In the genomic region with DNA sequence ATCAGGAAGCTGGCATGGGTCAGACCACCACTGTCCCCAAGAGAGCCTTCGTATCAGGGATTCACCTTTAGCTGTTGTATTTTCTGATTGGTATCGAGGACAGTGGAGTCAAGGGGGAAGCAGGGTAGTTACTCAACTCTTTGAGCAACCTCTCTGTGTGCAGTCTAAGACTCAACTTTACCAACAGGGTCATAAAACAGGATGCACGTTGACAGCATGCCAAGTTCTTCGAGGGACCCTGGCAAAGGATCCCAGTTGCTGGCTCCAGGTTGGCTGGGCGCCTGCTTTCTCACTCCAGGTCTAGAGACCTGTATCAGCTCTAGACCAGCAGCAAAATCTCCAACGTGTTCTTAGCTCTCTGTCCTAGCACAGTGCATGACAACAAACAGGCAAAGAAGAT, we compare ENCODE assay signal across 13 mouse cellular contexts.
A peak's percentile ranks its signal among the peaks of the same experiment; 100 is the strongest.
DNase-seq lines count a peak whose midpoint lies in the region; ATAC-seq and TF ChIP-seq lines count a peak whose summit lies in the region.
"Had no signal": no experiment of that assay in that cellular context is flagged by ENCODE, and none has a peak within 500 bp of the region (broad histone marks: within the 10 kb centered on the region; RNA-seq: fewer than 3 reads in every experiment).

No protein-coding gene starts in this region.

- no peaks in the 10 kb centered on the region for H3K9me3 ChIP-seq in liver, postnatal 0 days (ENCODE audit: low read length)
- no peaks in the 10 kb centered on the region for H3K9me3 ChIP-seq in liver, embryonic 11.5 days (ENCODE audit: control insufficient read depth, low read length)
- no peaks in the 10 kb centered on the region for H3K9me3 ChIP-seq in forebrain, embryonic 11.5 days (ENCODE audit: control insufficient read depth, low read length)
- H3K9me3 ChIP-seq: embryonic facial prominence, embryonic 13.5 days; forebrain, embryonic 15.5 days; lung, embryonic 15.5 days had no signal

- no peaks in the 10 kb centered on the region for H3K27me3 ChIP-seq in liver, postnatal 0 days (ENCODE audit: insufficient read depth, low read length)
- H3K27me3 ChIP-seq in liver, embryonic 11.5 days (replicated peaks; ENCODE audit: control insufficient read depth, insufficient read depth, low read length) = no peaks in the 10 kb centered on the region
- no peaks in the 10 kb centered on the region for H3K27me3 ChIP-seq in forebrain, embryonic 11.5 days (ENCODE audit: control insufficient read depth, insufficient read depth, low read length)
- H3K27me3 ChIP-seq: embryonic facial prominence, embryonic 13.5 days; forebrain, embryonic 15.5 days; lung, embryonic 15.5 days had no signal

- ATAC-seq in liver, postnatal 0 days = peak; percentile 29; the same call in 1 of the 2 replicates
- no peak for ATAC-seq in liver, embryonic 11.5 days (replicated peaks; ENCODE audit: low FRiP score)
- ATAC-seq in hematopoietic stem cell, adult 5-6 weeks (replicated peaks in 1 of 2; ENCODE audit: insufficient read depth in 1 of 2, low FRiP score in 2 of 2, low TSS enrichment in 1 of 2, low read depth in 1 of 2, poor library complexity in 2 of 2, severe bottlenecking in 2 of 2) = peak; percentile 50 to 61; a peak in 1 of 4 replicates
- no peak for ATAC-seq in forebrain, embryonic 11.5 days (replicated peaks; ENCODE audit: low FRiP score)
- ATAC-seq: CD4-positive, CD25-positive, alpha-beta regulatory T cell, adult 4 months; forebrain, embryonic 15.5 days; intestine, embryonic 16.5 days had no signal

- peaks cover 3% of the 10 kb centered on the region; the same call in 1 of the 2 replicates for H3K4me1 ChIP-seq in liver, postnatal 0 days (ENCODE audit: insufficient read depth)
- no peaks in the 10 kb centered on the region for H3K4me1 ChIP-seq in liver, embryonic 11.5 days (replicated peaks; ENCODE audit: control insufficient read depth, insufficient read depth, low read length)
- H3K4me1 ChIP-seq in forebrain, embryonic 11.5 days (replicated peaks; ENCODE audit: control insufficient read depth, insufficient read depth, low read length) = no peaks in the 10 kb centered on the region
- H3K4me1 ChIP-seq: embryonic facial prominence, embryonic 13.5 days; forebrain, embryonic 15.5 days had no signal

- DNase-seq in gastrocnemius, adult 2 months = peak; percentile 28
- no peak for DNase-seq in gastrocnemius, postnatal 25 days
- peak; percentile 25 for DNase-seq in liver, postnatal 0 days
- no peak for DNase-seq in liver, embryonic 11.5 days (ENCODE audit: low spot score)
- DNase-seq in NIH3T3 (ENCODE audit: low read depth) = peak; percentile 44
- no peak for DNase-seq in forebrain, embryonic 11.5 days (ENCODE audit: low spot score)
- DNase-seq: adrenal gland, adult 2 months had no signal

- no peak overlapping the region for H3K9ac ChIP-seq in liver, postnatal 0 days (replicated peaks)
- H3K9ac ChIP-seq in liver, embryonic 11.5 days (ENCODE audit: low read depth, low read length) = no peak overlapping the region
- H3K9ac ChIP-seq in forebrain, embryonic 11.5 days (ENCODE audit: low read length) = no peak overlapping the region
- H3K9ac ChIP-seq: embryonic facial prominence, embryonic 13.5 days; forebrain, embryonic 15.5 days; lung, embryonic 15.5 days had no signal

- H3K36me3 ChIP-seq in liver, postnatal 0 days (replicated peaks; ENCODE audit: insufficient read depth, low read length) = no peaks in the 10 kb centered on the region
- H3K36me3 ChIP-seq in liver, embryonic 11.5 days (ENCODE audit: control insufficient read depth, insufficient read depth, low read length) = no peaks in the 10 kb centered on the region
- H3K36me3 ChIP-seq in forebrain, embryonic 11.5 days (ENCODE audit: control insufficient read depth, insufficient read depth, low read length) = no peaks in the 10 kb centered on the region
- H3K36me3 ChIP-seq: embryonic facial prominence, embryonic 13.5 days; forebrain, embryonic 15.5 days; lung, embryonic 15.5 days had no signal

- intact Hi-C loops in gastrocnemius, adult 2 months (cut with DNase I) = no loop called here

- TF ChIP-seq EP300 in liver, postnatal 0 days (IDR thresholded peaks at IDR 0.05; ENCODE audit: low read depth) = no peak

- no peak overlapping the region for H3K27ac ChIP-seq in gastrocnemius, adult 2 months
- H3K27ac ChIP-seq in liver, postnatal 0 days (ENCODE audit: low read depth) = peak overlapping the region; percentile 64
- H3K27ac ChIP-seq in liver, embryonic 11.5 days (ENCODE audit: low read depth, low read length) = no peak overlapping the region
- H3K27ac ChIP-seq in forebrain, embryonic 11.5 days (ENCODE audit: low read depth, low read length) = no peak overlapping the region
- H3K27ac ChIP-seq: embryonic facial prominence, embryonic 13.5 days; forebrain, embryonic 15.5 days; lung, embryonic 15.5 days had no signal

- TF ChIP-seq CTCF in gastrocnemius, adult 2 months (IDR thresholded peaks at IDR 0.05) = no peak
- no peak for TF ChIP-seq CTCF in liver, postnatal 0 days (IDR thresholded peaks at IDR 0.05; ENCODE audit: low read depth)

- H3K4me2 ChIP-seq in liver, postnatal 0 days (ENCODE audit: low read depth, low read length) = no peak overlapping the region
- H3K4me2 ChIP-seq in liver, embryonic 11.5 days = no peak overlapping the region
- no peak overlapping the region for H3K4me2 ChIP-seq in forebrain, embryonic 11.5 days (ENCODE audit: low read depth, low read length, severe bottlenecking)
- H3K4me2 ChIP-seq: embryonic facial prominence, embryonic 13.5 days; forebrain, embryonic 15.5 days; lung, embryonic 15.5 days had no signal

- WGBS in liver, postnatal 0 days (ENCODE audit: insufficient replicate concordance) = 40% methylated on average over 6 of the region's 6 CpGs
- 61% methylated on average over 6 of the region's 6 CpGs for WGBS in liver, embryonic 11.5 days
- WGBS in forebrain, embryonic 11.5 days = 89% methylated on average over 6 of the region's 6 CpGs

- no peak overlapping the region for H3K4me3 ChIP-seq in gastrocnemius, adult 2 months
- H3K4me3 ChIP-seq in liver, postnatal 0 days (ENCODE audit: low read depth, low read length) = no peak overlapping the region
- H3K4me3 ChIP-seq in liver, embryonic 11.5 days (ENCODE audit: low read depth, low read length) = no peak overlapping the region
- no peak overlapping the region for H3K4me3 ChIP-seq in forebrain, embryonic 11.5 days (ENCODE audit: low read depth, low read length)
- H3K4me3 ChIP-seq: embryonic facial prominence, embryonic 13.5 days; forebrain, embryonic 15.5 days; lung, embryonic 15.5 days had no signal

Comparison
In these comparisons a context has a peak if more than half of its experiments do, and no peak if none do; other contexts are left out.
1. DNase-seq: peak in gastrocnemius, adult 2 months (single experiment), liver, postnatal 0 days (single experiment) and NIH3T3 (single experiment); none in gastrocnemius, postnatal 25 days (single experiment), liver, embryonic 11.5 days (single experiment) and forebrain, embryonic 11.5 days (single experiment).
2. ATAC-seq: peak in liver, postnatal 0 days (single experiment) and hematopoietic stem cell, adult 5-6 weeks (2 of 2); none in liver, embryonic 11.5 days (single experiment) and forebrain, embryonic 11.5 days (single experiment).